Comparison of ENCODE assay signal across 8 mouse cellular contexts in genomic region chr9:78395630-78396351, GRCm38 (mm10). TPM values are rescaled to one million over a fixed set of nuclear protein-coding genes. Genes with fewer than 3 reads are reported as not detected.
A peak's percentile ranks its signal among the peaks of the same experiment; 100 is the strongest.
DNase-seq lines count a peak whose midpoint lies in the region; ATAC-seq lines count a peak whose summit lies in the region.

Ddx43 (plus strand) TSS chr9:78395777.

- no peaks in the 10 kb centered on the region for H3K36me3 ChIP-seq in forebrain, embryonic 16.5 days (ENCODE audit: control insufficient read depth, insufficient read depth)
- no peaks in the 10 kb centered on the region for H3K36me3 ChIP-seq in hindbrain, embryonic 11.5 days (ENCODE audit: control insufficient read depth, insufficient read depth, low read length)

- H3K4me1 ChIP-seq in forebrain, embryonic 16.5 days (replicated peaks; ENCODE audit: control insufficient read depth, insufficient read depth, low read length) = peaks cover 9% of the 10 kb centered on the region
- 0 out of 2 replicates have a peak, but pooled peaks cover 2% of the 10 kb centered on the region for H3K4me1 ChIP-seq in hindbrain, embryonic 11.5 days (replicated peaks; ENCODE audit: control insufficient read depth, insufficient read depth, low read length)

- peak within 1 kb of the TSS; percentile 30; the same call in 1 of the 2 replicates for H3K9ac ChIP-seq in forebrain, embryonic 16.5 days (replicated peaks; ENCODE audit: low read depth, low read length)
- no peak within 1 kb of the TSS for H3K9ac ChIP-seq in hindbrain, embryonic 11.5 days (ENCODE audit: low read depth, low read length)

- peaks cover 40% of the 10 kb centered on the region for H3K27me3 ChIP-seq in forebrain, embryonic 16.5 days (replicated peaks; ENCODE audit: control insufficient read depth, insufficient read depth, low read length)
- peaks cover 35% of the 10 kb centered on the region for H3K27me3 ChIP-seq in hindbrain, embryonic 11.5 days (ENCODE audit: control insufficient read depth, insufficient read depth, low read length)

- H3K4me3 ChIP-seq in forebrain, embryonic 16.5 days (replicated peaks; ENCODE audit: low read length) = peak within 1 kb of the TSS; percentile 46
- peak within 1 kb of the TSS; percentile 17 for H3K4me3 ChIP-seq in hindbrain, embryonic 11.5 days (ENCODE audit: low read depth, low read length)

- peak within 1 kb of the TSS; percentile 58 for H3K4me2 ChIP-seq in forebrain, embryonic 16.5 days (ENCODE audit: low read length)
- peak within 1 kb of the TSS; percentile 37 for H3K4me2 ChIP-seq in hindbrain, embryonic 11.5 days (replicated peaks; ENCODE audit: low read depth, low read length)

- peak; percentile 4 to 35 for DNase-seq in urinary bladder, adult 18-20 months (ENCODE audit: low spot score in 2 of 2)
- DNase-seq in urinary bladder, postnatal 10 days (ENCODE audit: low spot score) = no peak
- peak; percentile 85 for DNase-seq in hindbrain, embryonic 11.5 days (ENCODE audit: low spot score)
- peak; percentile 6 to 14 for DNase-seq in layer of hippocampus, postnatal 25 days (ENCODE audit: extremely low spot score in 1 of 2, low spot score in 1 of 2)
- DNase-seq in lung, postnatal 4 days = peak; percentile 39 to 68
- peak; percentile 12 to 14 for DNase-seq in right cerebral cortex, adult 2 months (ENCODE audit: low spot score in 2 of 2)
- peak; percentile 36 for DNase-seq in urinary bladder, postnatal 14 days (ENCODE audit: low spot score)

- 3% methylated on average over 73 of the region's 93 CpGs for WGBS in forebrain, embryonic 16.5 days
- WGBS in hindbrain, embryonic 11.5 days = 3% methylated on average over 74 of the region's 93 CpGs

- H3K27ac ChIP-seq in forebrain, embryonic 16.5 days (ENCODE audit: low read length) = no peak within 1 kb of the TSS
- H3K27ac ChIP-seq in hindbrain, embryonic 11.5 days (ENCODE audit: low read depth, low read length) = no peak within 1 kb of the TSS

- no peaks in the 10 kb centered on the region for H3K9me3 ChIP-seq in forebrain, embryonic 16.5 days (ENCODE audit: control insufficient read depth, low read length)
- no peaks in the 10 kb centered on the region for H3K9me3 ChIP-seq in hindbrain, embryonic 11.5 days (ENCODE audit: control insufficient read depth, low read length)

- ATAC-seq in forebrain, embryonic 16.5 days = peak; percentile 97
- ATAC-seq in hindbrain, embryonic 11.5 days (ENCODE audit: low FRiP score) = peak; percentile 98

RNA-seq across cellular contexts. Expression of gene Ddx43, which starts in this region (rescaled TPM):
- 0.25 and 0.30 TPM in 2 replicates for polyA plus RNA-seq in forebrain, embryonic 16.5 days (2015; fragmentation: Nextera tagmentation; extraction: Ambion mirVana)
- polyA plus RNA-seq in hindbrain, embryonic 11.5 days (2014; fragmentation: Nextera tagmentation; extraction: Ambion mirVana) = 0.14 and 0.40 TPM in 2 replicates
- total RNA-seq in layer of hippocampus, postnatal 25 days (2021) = under 1 TPM in 1 of 2 experiments, not detected in 1; 0.16 TPM

Comparison
In these comparisons a context has a peak if more than half of its experiments do, and no peak if none do; other contexts are left out.
1. Peak in ATAC-seq, H3K4me3 ChIP-seq, H3K9ac ChIP-seq and H3K4me2 ChIP-seq in forebrain, embryonic 16.5 days; RNA of the gene not detected or under 1 TPM.
2. Peak in DNase-seq, ATAC-seq, H3K4me3 ChIP-seq and H3K4me2 ChIP-seq in hindbrain, embryonic 11.5 days; RNA of the gene not detected or under 1 TPM.
3. Peak in DNase-seq in layer of hippocampus, postnatal 25 days; RNA of the gene not detected or under 1 TPM.